Mouse (Mus musculus): ENCODE results near the gene Plscr1. TPM values are rescaled to one million over a fixed set of nuclear protein-coding genes. Genes with fewer than 3 reads are reported as not detected.

The Plscr1 gene
- total RNA-seq (2021): 8.5 and 11.5 TPM in 2 replicates
- long read RNA-seq, experiment 1, transcript Plscr1-201 (9 exons, 2,302 nt): major isoform, 16 of 19 reads
- long read RNA-seq, experiment 1, partial matches to known transcripts: 2 of 19 reads
- long read RNA-seq, experiment 1, other reads (novel, unspliced or antisense): 1 of 19 reads
- long read RNA-seq, experiment 2, transcript Plscr1-201 (9 exons, 2,302 nt): major isoform, 8 of 10 reads
- long read RNA-seq, experiment 2, partial matches to known transcripts: 1 of 10 reads
- long read RNA-seq, experiment 2, other reads (novel, unspliced or antisense): 1 of 10 reads

DNA sequence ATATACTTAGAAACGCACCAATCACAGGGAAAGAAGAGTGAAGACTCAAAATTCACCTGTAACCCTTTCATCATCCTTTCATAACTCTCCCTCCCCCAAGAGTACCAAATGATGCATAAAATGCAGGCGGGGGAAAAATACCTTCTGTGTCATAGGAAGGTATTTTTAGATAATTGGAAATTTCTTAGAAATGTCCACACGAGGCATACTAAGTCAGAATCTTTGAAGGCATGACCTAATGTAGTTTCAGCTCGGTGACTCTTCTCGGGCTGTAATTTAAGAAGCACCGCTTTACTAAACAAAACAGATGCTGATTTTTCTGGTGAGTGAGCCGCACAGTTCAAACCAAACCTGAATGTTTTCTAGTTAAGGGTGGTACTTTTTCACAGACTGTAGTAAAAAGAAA, at the start of gene Plscr1:
TSS of gene Plscr1 (plus strand) at position 304 of the 406 bp plus-strand sequence.
- DNase-seq: no peak

DNA sequence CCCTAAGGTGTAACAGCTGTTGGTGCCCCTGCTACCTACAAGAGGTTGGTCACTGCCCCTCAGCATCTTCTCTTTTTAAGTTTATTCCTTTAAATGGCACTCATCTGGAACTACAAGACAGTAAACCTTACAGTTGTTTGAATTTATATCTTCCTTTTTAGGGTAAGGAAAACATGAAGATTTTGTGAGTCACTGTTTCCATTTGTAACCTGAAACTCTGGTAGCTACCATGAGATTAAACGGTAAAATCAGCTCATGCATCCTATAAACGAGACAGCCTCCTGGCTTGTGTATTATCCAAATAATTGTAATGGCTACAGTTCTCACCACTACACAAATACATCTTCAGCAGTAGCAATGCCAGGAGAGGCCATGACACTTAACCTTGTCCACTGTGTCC, 45.2 kb upstream of the Plscr1 start:
- DNase-seq: no peak

DNA sequence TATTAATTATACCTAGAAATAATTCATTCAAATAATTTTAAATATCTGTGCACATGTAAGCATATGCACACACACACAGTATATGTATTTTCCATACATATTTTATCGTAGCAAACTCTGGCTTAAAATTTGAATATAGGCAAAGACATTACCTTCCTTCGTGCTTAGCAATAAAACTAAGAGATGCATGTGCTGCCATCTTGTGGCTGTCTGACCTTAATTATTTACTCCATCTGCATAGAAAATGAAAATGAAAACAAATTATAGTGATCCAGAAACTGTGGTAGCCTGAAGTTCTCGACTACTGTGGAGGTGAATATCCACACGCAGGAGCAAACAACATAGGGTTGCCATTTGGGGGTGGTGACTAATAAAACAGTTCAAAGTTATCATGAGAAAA, 42.2 kb upstream of the Plscr1 start:
- peak; percentile 56 for DNase-seq

- DNase-seq: no peak
Observed at GRCm38 (mm10) chr9:92207757-92208156, 41.8 kb upstream of the Plscr1 start.

DNA sequence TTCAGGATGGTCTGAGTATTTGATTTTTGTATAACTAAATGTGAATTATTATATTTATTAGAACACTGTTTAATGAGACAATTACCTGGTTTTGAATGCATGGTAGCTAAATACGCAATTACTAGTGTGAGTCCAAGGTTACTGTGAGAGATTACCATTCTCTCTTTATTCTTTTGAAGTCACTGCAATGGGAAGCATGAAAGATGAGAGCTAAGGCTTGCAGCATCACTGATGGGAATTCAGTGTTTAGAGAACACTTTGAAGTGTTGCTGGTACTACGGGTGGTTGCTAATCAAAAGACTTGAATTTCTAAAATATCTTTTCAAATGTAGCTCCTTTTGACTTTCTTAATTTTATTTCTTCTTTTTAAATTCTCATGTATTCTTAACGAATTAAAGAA, 39.7 kb upstream of the Plscr1 start:
- DNase-seq: no peak

- DNase-seq: no peak
Observed at GRCm38 (mm10) chr9:92210386-92210967, 39.1 kb upstream of the Plscr1 start.

- no peak for DNase-seq
Observed at GRCm38 (mm10) chr9:92211048-92211447, 38.5 kb upstream of the Plscr1 start.

GRCm38 (mm10) chr9:92217484-92217883, 32.1 kb upstream of the Plscr1 start:
- DNase-seq: no peak

GRCm38 (mm10) chr9:92217896-92218295, 31.7 kb upstream of the Plscr1 start:
- DNase-seq: no peak

- DNase-seq: no peak
Observed at GRCm38 (mm10) chr9:92220151-92220550, 29.4 kb upstream of the Plscr1 start.

DNA sequence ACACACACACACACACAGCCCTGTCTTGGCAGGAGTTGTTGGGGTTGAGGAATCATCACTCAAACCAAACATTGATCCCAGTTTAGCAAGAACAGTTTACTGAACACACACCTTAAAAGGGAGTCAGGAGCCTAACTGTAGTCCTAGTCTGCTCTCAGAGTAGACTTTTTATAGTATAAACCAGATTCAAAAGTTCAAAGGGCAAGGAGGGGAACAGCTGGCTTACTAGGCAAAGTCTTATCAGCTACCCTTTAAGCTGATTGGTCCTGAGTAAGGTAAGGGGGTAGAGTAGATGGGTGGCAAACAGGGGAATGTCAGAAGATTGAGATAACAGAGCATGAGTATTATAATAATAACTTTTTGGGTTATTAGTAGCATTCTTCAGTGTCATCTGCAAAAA, 28.1 kb upstream of the Plscr1 start:
- no peak for DNase-seq

- DNase-seq: no peak
Observed at GRCm38 (mm10) chr9:92224598-92225231, 24.8 kb upstream of the Plscr1 start.

DNA sequence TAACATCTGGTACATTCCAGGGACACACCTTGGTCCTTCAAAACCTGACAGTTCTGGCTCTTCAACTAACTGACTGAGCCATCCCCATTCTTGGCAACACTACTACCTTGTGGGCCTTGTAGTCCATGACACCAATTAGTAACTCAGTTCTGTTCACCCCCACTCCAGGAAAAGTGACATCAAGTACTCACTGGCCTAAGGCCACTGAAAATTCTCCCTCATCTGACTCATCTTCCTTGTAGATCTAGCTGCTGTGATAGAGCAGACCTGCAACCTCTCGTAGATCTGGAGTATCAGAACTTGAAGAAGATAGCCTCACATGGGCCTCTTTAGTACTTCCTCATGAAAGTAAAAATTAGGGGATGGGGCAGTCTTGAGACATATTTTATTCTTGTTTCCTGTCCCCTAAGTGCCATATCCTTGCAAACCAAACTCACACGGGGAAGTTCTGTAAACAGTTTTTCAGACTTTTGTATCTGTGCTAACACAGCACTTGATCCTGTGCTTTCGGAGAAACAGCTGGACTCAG, 23.4 kb upstream of the Plscr1 start:
- DNase-seq: no peak

DNA sequence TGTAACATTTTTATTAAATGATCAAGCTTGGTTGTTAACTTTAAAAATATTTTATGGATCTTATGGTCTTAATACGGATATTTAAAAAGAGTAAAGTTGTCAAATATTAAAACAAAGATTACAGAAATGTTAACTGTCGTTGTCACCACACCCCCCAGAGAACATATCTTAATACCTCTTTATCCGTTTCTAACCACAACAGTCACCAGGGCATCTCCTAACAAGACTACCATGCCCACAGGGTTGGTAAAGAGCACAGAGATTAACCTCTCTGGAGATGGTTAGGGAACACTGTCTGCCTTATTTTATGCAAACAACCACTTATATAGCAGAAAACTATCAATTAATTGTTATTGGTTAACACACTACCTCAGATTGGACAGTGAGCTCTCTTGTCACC, 22.8 kb upstream of the Plscr1 start:
- no peak for DNase-seq

GRCm38 (mm10) chr9:92228867-92229832, 20.4 kb upstream of the Plscr1 start:
- no peak for DNase-seq

- DNase-seq: no peak
Observed at GRCm38 (mm10) chr9:92229833-92230205, 19.7 kb upstream of the Plscr1 start.

GRCm38 (mm10) chr9:92234901-92235458, 14.6 kb upstream of the Plscr1 start:
- DNase-seq: no peak

GRCm38 (mm10) chr9:92248773-92249446, 640 bp upstream of the Plscr1 start:
- DNase-seq: no peak

DNA sequence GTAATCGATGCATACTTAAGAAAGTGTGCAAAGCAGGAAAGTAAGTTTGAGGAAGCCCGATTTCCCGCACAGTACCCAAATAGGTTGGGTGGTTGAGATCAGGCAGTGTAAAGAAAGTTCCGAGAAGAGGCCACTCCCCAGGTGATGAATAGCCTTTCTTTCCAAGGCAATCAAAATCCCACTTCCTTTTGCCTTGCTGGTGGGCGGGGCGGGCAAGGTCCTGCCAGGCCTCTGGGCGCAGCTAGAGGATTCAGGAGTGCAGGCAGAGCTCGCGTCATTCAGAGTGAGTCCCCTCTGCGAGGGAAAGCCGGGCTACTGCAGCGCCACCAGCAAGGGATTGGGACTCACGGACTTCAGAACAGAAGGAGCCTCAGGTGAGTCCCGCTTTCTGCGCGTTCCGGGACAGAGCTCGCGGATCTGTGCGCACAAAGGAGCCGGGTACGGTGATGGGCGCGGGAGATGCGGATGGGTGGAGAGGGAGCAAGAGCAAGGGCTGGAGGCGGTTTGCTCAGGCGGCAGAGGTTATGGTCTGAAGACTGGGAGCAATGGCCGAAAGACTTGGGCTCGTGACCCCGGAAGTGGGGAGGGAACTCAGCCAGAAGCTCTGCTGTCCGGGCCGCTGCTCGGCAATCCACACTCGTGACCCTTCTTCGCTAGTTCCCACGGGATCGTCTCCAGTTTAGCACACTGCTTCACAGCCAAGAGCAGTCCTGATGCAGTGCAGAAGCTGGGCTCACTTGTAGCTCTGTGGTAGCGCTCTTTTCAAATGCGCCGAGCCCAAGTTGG, 630 bp downstream of the Plscr1 start:
- peak; percentile 86 for DNase-seq

GRCm38 (mm10) chr9:92252718-92253117, 3.2 kb downstream of the Plscr1 start:
- DNase-seq: no peak
